Mouse (Mus musculus): ENCODE data around the gene Slc2a5. TPM values are rescaled to one million over a fixed set of nuclear protein-coding genes. Genes with fewer than 3 reads are reported as not detected.
A peak's percentile ranks its signal among the peaks of the same experiment; 100 is the strongest.

Slc2a5 gene
- polyA plus RNA-seq, 1 experiment from 2014 or later: 1.3 TPM

- Histone ChIP-seq H3K4me1 (peaks cover 13% of the 10 kb centered on the region), H3K4me2 (no peak overlapping the region), H3K27ac (no peak overlapping the region), H3K9ac (no peak overlapping the region), H3K4me3 (replicated peaks) (no peak overlapping the region), H3K27me3 (peaks cover 12% of the 10 kb centered on the region; the same call in 1 of the 2 replicates), H3K36me3 (replicated peaks) (no peaks in the 10 kb centered on the region), H3K9me3 (no peaks in the 10 kb centered on the region)
- 28% methylated on average over 2 of the region's 2 CpGs for WGBS
- no peak for ATAC-seq (ENCODE audit: low FRiP score)
These were observed 11.6 kb downstream of the Slc2a5 start for GRCm38 (mm10) chr4:150130661-150131060.

- Histone ChIP-seq H3K4me3 (replicated peaks) (peak overlapping the region; percentile 21; the same call in 1 of the 2 replicates), H3K9ac (no peak overlapping the region), H3K4me1 (peaks cover 13% of the 10 kb centered on the region), H3K27ac (no peak overlapping the region), H3K9me3 (no peaks in the 10 kb centered on the region), H3K4me2 (peak overlapping the region; percentile 43), H3K36me3 (replicated peaks) (no peaks in the 10 kb centered on the region), H3K27me3 (peaks cover 12% of the 10 kb centered on the region; the same call in 1 of the 2 replicates)
- no peak for ATAC-seq (ENCODE audit: low FRiP score)
- WGBS: 34% methylated on average over 24 of the region's 24 CpGs
These were observed 13.7 kb downstream of the Slc2a5 start for GRCm38 (mm10) chr4:150132692-150133271.

DNA sequence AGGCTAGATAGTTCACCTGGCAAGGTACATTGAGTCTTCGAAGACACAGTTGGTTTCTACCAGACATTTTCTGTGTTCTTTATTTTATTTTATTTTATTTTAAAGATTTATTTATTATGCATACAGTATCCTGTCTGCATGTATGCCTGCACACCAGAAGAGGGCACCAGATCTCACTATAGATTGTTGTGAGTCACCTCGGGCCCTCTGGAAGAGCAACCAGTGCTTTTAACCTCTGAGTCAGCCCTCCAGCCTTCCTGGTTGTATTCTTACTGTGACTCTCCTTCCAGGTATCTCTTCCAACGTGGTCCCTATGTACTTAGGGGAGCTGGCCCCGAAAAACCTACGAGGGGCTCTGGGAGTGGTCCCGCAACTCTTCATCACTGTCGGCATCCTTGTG, 16.2 kb downstream of the Slc2a5 start:
- no peak for ATAC-seq (ENCODE audit: low FRiP score)
- H3K4me2 ChIP-seq: no peak overlapping the region

DNA sequence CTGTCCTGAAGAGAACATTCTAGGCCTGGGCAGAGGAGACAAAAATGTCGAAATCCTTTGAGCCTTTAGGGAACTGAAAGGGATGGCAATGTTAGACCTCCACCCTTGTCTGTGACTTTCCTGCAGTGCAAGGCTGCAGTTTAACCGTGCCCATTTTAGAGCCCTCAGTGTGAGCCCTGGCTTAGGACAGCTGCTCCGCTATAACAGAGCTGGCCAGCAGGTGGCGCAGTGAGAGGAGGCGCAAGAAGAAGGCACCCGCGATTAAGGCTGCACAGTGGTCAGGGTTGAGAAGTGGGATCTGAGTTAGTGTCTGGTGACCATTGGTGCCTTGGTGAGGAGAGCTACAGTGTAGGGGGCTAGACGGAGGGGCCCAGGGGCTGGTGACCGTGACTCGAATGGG, 17.6 kb downstream of the Slc2a5 start:
- Histone ChIP-seq H3K4me2 (no peak overlapping the region), H3K9me3 (no peaks in the 10 kb centered on the region), H3K36me3 (replicated peaks) (no peaks in the 10 kb centered on the region), H3K27me3 (peaks cover 22% of the 10 kb centered on the region), H3K4me1 (peaks cover 15% of the 10 kb centered on the region), H3K9ac (no peak overlapping the region), H3K4me3 (replicated peaks) (no peak overlapping the region), H3K27ac (no peak overlapping the region)
- WGBS: 5% methylated on average over 10 of the region's 10 CpGs
- ATAC-seq (ENCODE audit: low FRiP score): peak; percentile 59; the same call in 1 of the 2 replicates

More for the DNA sequence above, 16.2 kb downstream of the Slc2a5 start:
- no peak overlapping the region for H3K9ac ChIP-seq
- 87% methylated on average over 7 of the region's 7 CpGs for WGBS
- H3K9me3 ChIP-seq: no peaks in the 10 kb centered on the region
- no peak overlapping the region for H3K4me3 ChIP-seq (replicated peaks)
- no peaks in the 10 kb centered on the region for H3K36me3 ChIP-seq (replicated peaks)
- H3K4me1 ChIP-seq: peaks cover 21% of the 10 kb centered on the region
- no peak overlapping the region for H3K27ac ChIP-seq
- peaks cover 22% of the 10 kb centered on the region for H3K27me3 ChIP-seq

DNA sequence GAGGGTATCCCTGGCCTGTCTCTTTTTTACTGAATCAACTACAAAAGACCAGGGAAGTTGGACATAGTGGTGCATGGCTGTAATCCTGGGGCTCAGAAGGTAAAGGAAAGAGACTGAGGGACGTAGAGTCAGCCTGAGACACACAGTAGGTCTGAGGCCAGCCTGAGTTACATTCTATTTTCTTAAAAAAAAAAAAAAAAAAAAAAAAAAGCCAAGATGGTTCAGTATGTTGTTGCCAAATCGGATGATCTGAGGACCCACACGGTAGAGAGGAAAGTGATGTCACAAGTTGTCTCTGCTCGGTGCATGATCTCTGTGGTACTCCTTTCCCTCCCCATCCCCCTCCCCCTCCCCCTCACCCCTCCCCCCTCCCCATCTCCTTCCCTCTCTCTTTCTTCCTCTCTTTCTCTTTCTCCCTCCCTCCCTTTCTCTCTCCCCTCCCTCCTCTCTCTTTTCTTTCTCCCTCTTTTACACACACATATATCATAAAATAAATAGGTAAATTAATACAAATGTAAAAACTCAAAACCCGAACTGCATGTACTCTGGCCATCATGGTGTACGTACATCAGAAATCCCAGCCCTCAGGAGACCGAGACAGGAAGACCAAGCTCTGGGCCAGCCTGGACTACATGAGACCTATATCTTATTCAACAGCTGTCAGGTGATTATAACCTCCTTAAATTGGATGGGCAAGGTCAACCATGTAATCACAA, 18.4 kb downstream of the Slc2a5 start:
- Histone ChIP-seq H3K27ac (no peak overlapping the region), H3K27me3 (peaks cover 21% of the 10 kb centered on the region), H3K4me1 (peaks cover 15% of the 10 kb centered on the region), H3K36me3 (replicated peaks) (no peaks in the 10 kb centered on the region), H3K4me3 (replicated peaks) (no peak overlapping the region), H3K4me2 (0 out of 2 replicates have a peak overlapping the region, but pooled peaks have one; percentile 43), H3K9me3 (no peaks in the 10 kb centered on the region), H3K9ac (no peak overlapping the region)
- ATAC-seq (ENCODE audit: low FRiP score): peak; percentile 51
- WGBS: 86% methylated on average over 7 of the region's 7 CpGs

DNA sequence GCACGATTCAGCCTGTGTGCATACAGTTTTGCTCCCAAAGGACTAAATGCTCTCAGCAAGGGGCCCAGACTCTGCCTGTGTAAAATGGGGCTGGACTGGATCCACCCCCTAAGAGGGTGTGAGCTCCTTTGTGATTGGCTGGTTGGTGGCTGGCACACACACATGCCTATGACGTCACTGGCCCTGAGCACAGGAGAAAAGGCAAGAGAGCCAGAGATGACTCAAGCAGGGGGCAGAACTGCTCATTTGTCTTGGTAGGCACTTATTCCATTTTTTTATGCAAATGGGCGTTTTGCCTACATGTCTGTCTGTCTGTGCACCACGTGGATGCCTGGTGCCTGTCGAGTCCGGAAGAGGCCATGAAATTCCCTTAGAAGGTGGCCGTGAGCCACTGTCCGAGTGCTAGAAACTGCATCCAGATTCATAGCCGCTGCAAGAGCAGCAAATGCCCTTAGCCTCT, 19.0 kb downstream of the Slc2a5 start:
- no peak overlapping the region; the same call in 1 of the 2 replicates for H3K9ac ChIP-seq
- 22% methylated on average over 9 of the region's 9 CpGs for WGBS
- H3K27me3 ChIP-seq: peaks cover 15% of the 10 kb centered on the region
- peaks cover 9% of the 10 kb centered on the region for H3K4me1 ChIP-seq
- no peaks in the 10 kb centered on the region for H3K9me3 ChIP-seq
- ATAC-seq (ENCODE audit: low FRiP score): peak; percentile 87
- peak overlapping the region; percentile 14 for H3K4me3 ChIP-seq (replicated peaks)
- H3K27ac ChIP-seq: no peak overlapping the region
- no peaks in the 10 kb centered on the region for H3K36me3 ChIP-seq (replicated peaks)
- H3K4me2 ChIP-seq: peak overlapping the region; percentile 43

DNA sequence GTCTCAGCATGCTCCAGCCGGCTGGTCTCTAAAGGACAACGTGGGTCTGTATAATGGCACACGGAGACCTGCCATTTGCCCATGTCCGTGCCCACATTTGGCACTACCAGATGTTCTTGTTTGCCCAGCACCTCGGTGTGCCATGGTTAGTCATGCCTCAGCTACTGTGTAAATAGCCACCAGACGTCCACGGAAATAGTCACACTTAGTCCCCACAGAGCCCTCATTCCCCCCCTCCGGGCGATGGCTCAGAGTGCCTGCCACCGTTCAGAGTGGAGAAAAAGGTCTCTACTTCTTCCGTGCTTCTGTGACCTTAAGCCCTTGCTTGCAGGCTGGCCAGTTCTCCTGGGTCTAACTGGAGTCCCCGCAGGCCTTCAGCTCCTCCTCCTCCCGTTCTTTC, 20.0 kb downstream of the Slc2a5 start:
- Histone ChIP-seq H3K9me3 (no peaks in the 10 kb centered on the region), H3K36me3 (replicated peaks) (no peaks in the 10 kb centered on the region), H3K4me1 (peaks cover 8% of the 10 kb centered on the region), H3K27ac (no peak overlapping the region), H3K27me3 (peaks cover 9% of the 10 kb centered on the region), H3K4me3 (replicated peaks) (no peak overlapping the region), H3K4me2 (no peak overlapping the region), H3K9ac (no peak overlapping the region)
- ATAC-seq (ENCODE audit: low FRiP score): no peak
- 82% methylated on average over 13 of the region's 13 CpGs for WGBS

- 77% methylated on average over 7 of the region's 7 CpGs for WGBS
These were observed 21.3 kb downstream of the Slc2a5 start for GRCm38 (mm10) chr4:150140346-150140745.

GRCm38 (mm10) chr4:150144242-150144641, 25.2 kb downstream of the Slc2a5 start:
- no peaks in the 10 kb centered on the region for H3K36me3 ChIP-seq (replicated peaks)
- H3K27ac ChIP-seq: no peak overlapping the region
- H3K9ac ChIP-seq: no peak overlapping the region
- no peak overlapping the region for H3K4me2 ChIP-seq
- no peaks in the 10 kb centered on the region for H3K9me3 ChIP-seq
- no peak overlapping the region for H3K4me3 ChIP-seq (replicated peaks)
- no peak for ATAC-seq (ENCODE audit: low FRiP score)
- WGBS: 20% methylated on average over 12 of the region's 12 CpGs
- no peaks in the 10 kb centered on the region; the same call in 1 of the 2 replicates for H3K4me1 ChIP-seq
- peaks cover 5% of the 10 kb centered on the region for H3K27me3 ChIP-seq

More at GRCm38 (mm10) chr4:150140346-150140745, 21.3 kb downstream of the Slc2a5 start:
- no peak for ATAC-seq (ENCODE audit: low FRiP score)
- H3K9me3 ChIP-seq: no peaks in the 10 kb centered on the region
- H3K4me1 ChIP-seq: peaks cover 8% of the 10 kb centered on the region
- peaks cover 9% of the 10 kb centered on the region for H3K27me3 ChIP-seq
- no peak overlapping the region for H3K9ac ChIP-seq
- no peak overlapping the region for H3K4me3 ChIP-seq (replicated peaks)
- no peak overlapping the region for H3K4me2 ChIP-seq
- H3K36me3 ChIP-seq (replicated peaks): no peaks in the 10 kb centered on the region
- H3K27ac ChIP-seq: no peak overlapping the region

DNA sequence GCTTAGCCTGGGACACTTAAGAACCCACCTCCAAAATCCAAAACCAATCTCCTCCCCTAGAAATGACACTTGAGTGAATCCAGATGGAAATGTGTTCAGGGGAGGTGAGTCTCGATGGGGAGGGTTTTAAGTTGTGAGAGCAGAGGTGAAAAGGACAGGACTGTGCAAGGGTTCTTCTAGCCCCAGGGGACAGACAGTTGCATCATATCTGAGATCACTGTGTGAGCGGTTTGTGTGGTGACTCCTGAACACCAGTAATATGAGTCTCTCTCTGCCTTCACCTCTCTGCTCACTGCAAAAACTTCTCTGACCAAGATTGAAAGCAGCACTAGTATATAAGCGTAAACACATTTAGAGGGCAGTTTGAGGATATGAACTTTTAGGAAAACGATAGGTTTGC, 27.2 kb downstream of the Slc2a5 start:
- Histone ChIP-seq H3K9ac (no peak overlapping the region), H3K4me2 (no peak overlapping the region), H3K4me1 (no peaks in the 10 kb centered on the region), H3K27me3 (no peaks in the 10 kb centered on the region), H3K4me3 (replicated peaks) (no peak overlapping the region), H3K36me3 (replicated peaks) (no peaks in the 10 kb centered on the region), H3K9me3 (no peaks in the 10 kb centered on the region), H3K27ac (no peak overlapping the region)
- no peak for ATAC-seq (ENCODE audit: low FRiP score)
- 85% methylated on average over 4 of the region's 4 CpGs for WGBS

- Histone ChIP-seq H3K4me1 (no peaks in the 10 kb centered on the region), H3K4me3 (replicated peaks) (no peak overlapping the region), H3K36me3 (replicated peaks) (no peaks in the 10 kb centered on the region), H3K9me3 (no peaks in the 10 kb centered on the region), H3K4me2 (no peak overlapping the region), H3K27ac (no peak overlapping the region), H3K9ac (no peak overlapping the region), H3K27me3 (no peaks in the 10 kb centered on the region)
- no peak for ATAC-seq (ENCODE audit: low FRiP score)
- 83% methylated on average over 7 of the region's 7 CpGs for WGBS
These were observed 32.0 kb downstream of the Slc2a5 start for GRCm38 (mm10) chr4:150151045-150151444.

DNA sequence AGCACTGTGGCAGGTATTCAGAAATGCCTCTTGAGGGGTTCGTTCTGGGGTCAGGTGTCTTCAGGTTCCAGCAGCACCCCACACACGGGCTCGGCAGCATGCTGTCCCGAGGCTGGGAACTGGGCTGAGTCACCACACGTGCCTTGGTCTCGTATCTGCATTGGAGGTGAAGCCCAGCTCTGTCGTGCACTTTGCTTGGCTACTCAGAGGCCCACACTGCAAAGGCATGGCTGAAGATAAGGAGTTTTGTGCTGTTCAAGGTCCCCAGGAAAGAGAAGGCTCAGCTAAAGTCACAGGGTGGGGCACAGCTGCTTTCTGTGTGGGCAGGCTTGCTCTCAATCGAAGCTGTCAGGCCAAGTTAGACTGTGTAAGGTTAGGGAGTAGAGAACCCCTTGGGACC, 33.4 kb downstream of the Slc2a5 start:
- Histone ChIP-seq H3K4me2 (no peak overlapping the region), H3K9ac (no peak overlapping the region), H3K4me3 (replicated peaks) (no peak overlapping the region), H3K27ac (no peak overlapping the region), H3K4me1 (no peaks in the 10 kb centered on the region), H3K9me3 (no peaks in the 10 kb centered on the region), H3K36me3 (replicated peaks) (no peaks in the 10 kb centered on the region), H3K27me3 (0 out of 2 replicates have a peak, but pooled peaks cover 3% of the 10 kb centered on the region)
- WGBS: 88% methylated on average over 8 of the region's 8 CpGs
- no peak for ATAC-seq (ENCODE audit: low FRiP score)
